13 mouse cellular contexts compared by ENCODE assay signal in genomic region chr4:89446156-89446716, GRCm38 (mm10).
A peak's percentile ranks its signal among the peaks of the same experiment; 100 is the strongest.
DNase-seq lines count a peak whose midpoint lies in the region; ATAC-seq and TF ChIP-seq lines count a peak whose summit lies in the region.
"Had no signal": no experiment of that assay in that cellular context is flagged by ENCODE, and none has a peak within 500 bp of the region (broad histone marks: within the 10 kb centered on the region; RNA-seq: fewer than 3 reads in every experiment).

No protein-coding gene starts in this region.

- WGBS in kidney, embryonic 16.5 days, result 56% methylated on average over 6 of the region's 6 CpGs
- 46% methylated on average over 6 of the region's 6 CpGs for WGBS in heart, embryonic 15.5 days
- 38% methylated on average over 6 of the region's 6 CpGs for WGBS in lung, postnatal 0 days

- no peak overlapping the region for H3K9ac ChIP-seq in kidney, embryonic 16.5 days (replicated peaks; ENCODE audit: low read length)
- H3K9ac ChIP-seq in heart, embryonic 15.5 days, result no peak overlapping the region
- H3K9ac ChIP-seq in lung, postnatal 0 days (replicated peaks; ENCODE audit: low read depth), result no peak overlapping the region
- H3K9ac ChIP-seq: embryonic facial prominence, embryonic 15.5 days; limb, embryonic 15.5 days had no signal

- H3K4me2 ChIP-seq in kidney, embryonic 16.5 days (replicated peaks; ENCODE audit: low read depth, low read length), result no peak overlapping the region
- peak overlapping the region; percentile 24 for H3K4me2 ChIP-seq in heart, embryonic 15.5 days
- peak overlapping the region; percentile 22; the same call in 1 of the 2 replicates for H3K4me2 ChIP-seq in lung, postnatal 0 days (replicated peaks; ENCODE audit: low read depth, low read length)
- H3K4me2 ChIP-seq: embryonic facial prominence, embryonic 15.5 days; limb, embryonic 15.5 days had no signal

- DNase-seq in adrenal gland, postnatal 10 days, result peak; percentile 29
- DNase-seq in adrenal gland, postnatal 25 days, result no peak
- no peak for DNase-seq in kidney, adult 18-20 months
- DNase-seq in lung, postnatal 0 days (ENCODE audit: low spot score), result peak; percentile 79
- no peak for DNase-seq in left cerebral cortex, postnatal 25 days (ENCODE audit: low spot score in 2 of 2)
- DNase-seq in spleen, postnatal 36 days (ENCODE audit: low spot score in 2 of 2), result no peak
- DNase-seq: gastrocnemius, postnatal 14 days; kidney, postnatal 25 days had no signal

- no peak overlapping the region for H3K4me3 ChIP-seq in kidney, embryonic 16.5 days (ENCODE audit: low read length)
- no peak overlapping the region for H3K4me3 ChIP-seq in heart, embryonic 15.5 days
- no peak overlapping the region for H3K4me3 ChIP-seq in lung, postnatal 0 days (ENCODE audit: low read depth, low read length)
- H3K4me3 ChIP-seq: embryonic facial prominence, embryonic 15.5 days; limb, embryonic 15.5 days had no signal

- H3K27ac ChIP-seq in kidney, embryonic 16.5 days (ENCODE audit: low read length), result no peak overlapping the region
- H3K27ac ChIP-seq in heart, embryonic 15.5 days, result peak overlapping the region; percentile 41; the same call in 1 of the 2 replicates
- peak overlapping the region; percentile 80 for H3K27ac ChIP-seq in lung, postnatal 0 days (ENCODE audit: low read length)
- H3K27ac ChIP-seq: embryonic facial prominence, embryonic 15.5 days; limb, embryonic 15.5 days had no signal

- 0 out of 2 replicates have a peak, but pooled peaks have one; percentile 66 for ATAC-seq in kidney, embryonic 16.5 days (ENCODE audit: low FRiP score, low TSS enrichment)
- no peak for ATAC-seq in heart, embryonic 15.5 days (replicated peaks; ENCODE audit: insufficient number of reproducible peaks, insufficient read depth, low FRiP score, low read depth)
- ATAC-seq in lung, postnatal 0 days, result peak; percentile 72

- no peak for TF ChIP-seq CTCF in lung, postnatal 0 days (IDR thresholded peaks at IDR 0.05)

- intact Hi-C loops in left cerebral cortex, postnatal 25 days (cut with DNase I), result no loop called here

- H3K9me3 ChIP-seq in kidney, embryonic 16.5 days (ENCODE audit: low read length), result no peaks in the 10 kb centered on the region
- H3K9me3 ChIP-seq in heart, embryonic 15.5 days (replicated peaks), result no peaks in the 10 kb centered on the region
- no peaks in the 10 kb centered on the region for H3K9me3 ChIP-seq in lung, postnatal 0 days (ENCODE audit: low read length)
- H3K9me3 ChIP-seq: embryonic facial prominence, embryonic 15.5 days; limb, embryonic 15.5 days had no signal

- peaks cover 13% of the 10 kb centered on the region for H3K4me1 ChIP-seq in kidney, embryonic 16.5 days (ENCODE audit: insufficient read depth, low read length)
- peaks cover 20% of the 10 kb centered on the region for H3K4me1 ChIP-seq in heart, embryonic 15.5 days (replicated peaks)
- peaks cover 3% of the 10 kb centered on the region; the same call in 1 of the 2 replicates for H3K4me1 ChIP-seq in lung, postnatal 0 days (ENCODE audit: insufficient read depth, low read depth, low read length)
- H3K4me1 ChIP-seq: embryonic facial prominence, embryonic 15.5 days had no signal

- TF ChIP-seq EP300 in lung, postnatal 0 days (IDR thresholded peaks at IDR 0.05), result no peak

- H3K27me3 ChIP-seq in kidney, embryonic 16.5 days (ENCODE audit: insufficient read depth, low read length), result no peaks in the 10 kb centered on the region
- H3K27me3 ChIP-seq in heart, embryonic 15.5 days, result no peaks in the 10 kb centered on the region
- no peaks in the 10 kb centered on the region for H3K27me3 ChIP-seq in lung, postnatal 0 days (replicated peaks; ENCODE audit: insufficient read depth, low read length)
- H3K27me3 ChIP-seq: embryonic facial prominence, embryonic 15.5 days; limb, embryonic 15.5 days had no signal

- H3K36me3 ChIP-seq in kidney, embryonic 16.5 days (ENCODE audit: insufficient read depth, low read length), result no peaks in the 10 kb centered on the region
- H3K36me3 ChIP-seq in heart, embryonic 15.5 days, result no peaks in the 10 kb centered on the region
- no peaks in the 10 kb centered on the region for H3K36me3 ChIP-seq in lung, postnatal 0 days (ENCODE audit: insufficient read depth, low read length)
- H3K36me3 ChIP-seq: embryonic facial prominence, embryonic 15.5 days; G1E; limb, embryonic 15.5 days had no signal

Comparison
In these comparisons a context has a peak if more than half of its experiments do, and no peak if none do; other contexts are left out.
1. DNase-seq: peak in adrenal gland, postnatal 10 days (single experiment) and lung, postnatal 0 days (single experiment); none in adrenal gland, postnatal 25 days (single experiment), kidney, adult 18-20 months (single experiment), left cerebral cortex, postnatal 25 days (0 of 2) and spleen, postnatal 36 days (0 of 2).